Mouse (Mus musculus): ENCODE results near the gene Gm7356. TPM values are rescaled to one million over a fixed set of nuclear protein-coding genes. Genes with fewer than 3 reads are reported as not detected.

Gene Gm7356
- polyA plus RNA-seq, 1 experiment from 2014 or later = not detected

Other genes starting within 250 kb of the Gm7356 start
- 80.9 and 82.9 TPM in 2 replicates for gene Afdn, start 243.2 kb downstream of the Gm7356 start, polyA plus RNA-seq (2016; fragmentation: Nextera tagmentation; extraction: Ambion mirVana)
- gene Tcte2, start 241.9 kb downstream of the Gm7356 start, polyA plus RNA-seq (2016; fragmentation: Nextera tagmentation; extraction: Ambion mirVana) = 4.9 and 6.6 TPM in 2 replicates
- not detected in 2 replicates for gene Gm7168, start 55.3 kb downstream of the Gm7356 start, polyA plus RNA-seq (2016; fragmentation: Nextera tagmentation; extraction: Ambion mirVana)
- gene Gm7358, start 55.8 kb upstream of the Gm7356 start, polyA plus RNA-seq (2016; fragmentation: Nextera tagmentation; extraction: Ambion mirVana) = not detected in 2 replicates
- gene Dact2, start 200.6 kb upstream of the Gm7356 start, polyA plus RNA-seq (2016; fragmentation: Nextera tagmentation; extraction: Ambion mirVana) = 0.33 and 0.52 TPM in 2 replicates

Measured in forebrain, embryonic 10.5 days (tissue).